Mouse (Mus musculus) gastrocnemius, adult 18-20 months (tissue): Measurements from ENCODE around the gene H2-D1. TPM values are rescaled to one million over a fixed set of nuclear protein-coding genes. Genes with fewer than 3 reads are reported as not detected.
"Not testable (repeated sequence)": the region's sequence is repeated elsewhere in the genome, so short reads cannot be mapped to it uniquely, and the experiment has no call there.

ENCODE experiments used
- DNase-seq: peaks from one replicate; pipeline ENCODE4 v3.0.0; 2021; ENCODE audit warnings: low spot score
- total RNA-seq, 2 experiments: library from RNA; stranded (reverse); gene quantifications; 2 replicates each; pipeline ENCODE4 v1.2.3; 2021

The H2-D1 gene
- total RNA-seq, 2 experiments from 2014 or later = 36.3 to 59.0 TPM

DNA sequence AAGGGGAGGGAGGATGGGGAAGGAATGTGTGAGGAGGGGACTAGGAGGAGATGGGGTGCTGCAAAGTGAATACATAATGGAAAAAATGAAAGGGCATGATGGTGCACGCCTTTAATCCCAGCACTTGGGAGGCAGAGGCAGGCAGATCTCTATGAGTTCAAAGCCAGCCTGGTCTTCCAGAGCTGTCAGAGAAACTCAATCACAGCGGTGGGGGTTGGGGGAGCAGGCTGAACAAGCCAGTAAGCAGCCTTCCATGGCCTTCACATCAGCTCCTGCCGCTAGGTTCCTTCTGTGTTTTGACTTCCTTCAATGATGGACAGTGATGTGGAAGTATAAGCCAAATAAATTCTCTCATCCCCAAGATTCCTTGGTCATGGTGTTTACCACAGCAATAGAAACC, 7.2 kb upstream of the H2-D1 start:
- no peak for DNase-seq

DNA sequence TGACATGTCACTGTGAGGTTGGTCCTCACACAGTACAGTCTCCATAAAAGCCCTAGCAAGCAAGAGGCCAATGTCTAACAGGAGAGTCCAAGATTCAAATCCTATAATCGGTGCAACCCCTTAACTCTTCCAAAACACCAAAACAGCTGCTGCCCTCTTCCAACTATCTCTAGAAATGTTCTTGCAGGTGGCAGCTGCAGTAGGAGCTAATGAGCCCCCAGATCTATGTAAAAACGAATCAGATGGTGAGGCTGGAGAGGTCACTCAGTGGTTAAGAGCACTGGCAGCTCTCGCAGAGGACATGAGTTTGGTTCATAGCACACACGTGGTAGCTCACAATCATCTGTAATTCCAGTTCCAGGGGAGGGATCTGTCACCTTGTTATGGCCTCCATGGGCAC, 6.8 kb upstream of the H2-D1 start:
- DNase-seq = no peak

DNA sequence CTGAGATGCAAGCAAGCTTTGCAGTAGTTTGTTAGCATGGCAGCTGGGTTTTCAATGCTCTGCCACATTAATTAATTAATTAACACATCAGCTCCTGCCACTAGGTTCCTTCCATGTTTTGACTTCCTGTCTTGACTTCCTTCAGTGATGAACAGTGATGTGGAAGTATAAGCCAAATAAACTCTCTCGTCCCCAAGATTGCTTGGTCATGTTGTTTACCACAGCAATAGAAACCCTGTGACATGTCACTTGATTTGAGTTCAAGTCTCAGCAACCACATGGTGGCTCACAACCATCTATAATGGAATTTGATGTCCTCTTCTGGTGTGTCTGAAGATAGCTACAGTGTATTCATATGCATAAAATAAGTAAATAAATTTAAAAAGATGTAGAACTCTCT, 5.2 kb upstream of the H2-D1 start:
- no peak for DNase-seq

DNA sequence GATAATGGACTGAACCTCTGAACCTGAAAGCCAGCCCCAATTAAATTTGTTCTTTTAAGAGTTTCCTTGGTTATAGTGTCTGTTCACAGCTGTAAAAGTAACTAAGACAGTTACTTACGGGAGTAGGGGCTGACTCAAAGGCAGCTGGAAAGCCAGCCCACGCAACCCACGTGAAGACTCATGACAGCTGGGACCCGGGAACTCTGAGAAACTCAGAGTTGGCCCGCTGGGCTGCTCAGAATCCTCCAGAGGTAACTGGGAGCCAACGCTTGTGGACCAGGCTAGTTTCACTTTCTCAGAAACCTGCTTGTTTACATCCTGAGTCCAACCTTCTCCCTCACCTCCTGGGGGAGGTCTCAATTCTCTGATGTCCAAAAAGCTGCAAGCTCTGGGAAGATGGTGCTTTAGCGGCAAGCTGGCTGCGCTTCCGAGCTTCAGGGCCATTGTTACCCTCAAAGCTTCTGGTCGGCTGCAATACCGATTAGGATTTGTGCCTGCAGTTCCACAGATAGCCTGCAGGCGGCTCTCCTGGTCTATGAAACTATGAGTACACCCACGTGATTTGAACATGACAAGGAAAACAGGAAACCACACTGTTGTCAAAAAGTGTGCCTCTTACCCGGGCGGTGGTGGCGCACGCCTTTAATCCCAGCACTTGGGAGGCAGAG, 4.6 kb upstream of the H2-D1 start:
- DNase-seq = peak; percentile 97

DNA sequence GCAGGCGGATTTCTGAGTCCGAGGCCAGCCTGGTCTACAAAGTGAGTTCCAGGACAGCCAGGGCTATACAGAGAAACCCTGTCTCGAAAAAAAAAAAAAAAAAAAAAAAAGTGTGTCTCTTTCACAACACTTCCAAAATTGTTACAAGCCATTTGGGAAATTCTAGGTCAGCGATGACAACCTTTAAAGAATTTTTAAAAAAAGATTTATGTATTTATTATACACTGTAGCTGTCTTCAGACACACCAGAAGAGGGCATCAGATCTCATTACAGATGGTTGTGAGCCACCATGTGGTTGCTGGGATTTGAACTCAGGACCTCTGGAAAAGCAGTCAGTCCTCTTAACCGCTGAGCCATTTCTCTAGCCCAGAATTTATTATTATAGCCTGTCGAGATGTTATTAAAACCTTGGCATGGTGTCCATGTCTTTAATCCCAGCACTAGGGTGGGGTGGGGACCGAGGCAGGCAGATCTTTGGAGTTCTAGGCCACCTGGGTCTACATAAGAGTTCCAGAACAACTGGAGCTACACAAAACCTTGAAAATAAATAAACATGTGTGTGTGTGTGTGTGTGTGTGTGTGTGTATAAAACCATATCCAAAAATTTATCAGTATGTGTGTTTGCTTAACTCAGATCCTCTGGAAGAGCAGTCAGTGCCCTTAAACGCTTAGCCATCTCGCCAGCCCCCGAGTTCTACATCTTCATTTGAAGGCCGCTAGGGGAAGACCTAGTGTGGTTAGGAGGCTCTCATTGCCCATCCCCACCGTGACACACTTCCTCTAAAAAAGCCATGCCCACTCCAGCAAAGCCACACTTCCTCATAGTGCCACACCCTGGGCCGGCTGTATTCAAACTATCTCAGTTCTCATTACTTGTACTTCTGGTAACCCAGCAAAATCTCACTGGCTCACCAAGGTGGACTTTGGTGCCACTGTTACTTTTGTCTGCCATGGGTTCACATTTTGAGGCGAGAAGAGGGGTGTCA, 3.7 kb upstream of the H2-D1 start:
- peak; percentile 56 for DNase-seq

- DNase-seq = no peak
These were observed 2.9 kb upstream of the H2-D1 start for GRCm38 (mm10) chr17:35259621-35260020.

GRCm38 (mm10) chr17:35261651-35262050, 879 bp upstream of the H2-D1 start:
- DNase-seq = no peak

- DNase-seq = no peak
These were observed 973 bp downstream of the H2-D1 start for GRCm38 (mm10) chr17:35263523-35263883.

GRCm38 (mm10) chr17:35267399-35268086, 5.0 kb downstream of the H2-D1 start:
- no peak for DNase-seq

GRCm38 (mm10) chr17:35269653-35270347, 7.3 kb downstream of the H2-D1 start:
- DNase-seq = no peak

- DNase-seq = no peak
These were observed 9.7 kb downstream of the H2-D1 start for GRCm38 (mm10) chr17:35272249-35272648.

GRCm38 (mm10) chr17:35274770-35275169, 12.2 kb downstream of the H2-D1 start:
- DNase-seq = peak; percentile 87

- DNase-seq = no peak
These were observed 13.9 kb downstream of the H2-D1 start for GRCm38 (mm10) chr17:35276304-35276864.

DNA sequence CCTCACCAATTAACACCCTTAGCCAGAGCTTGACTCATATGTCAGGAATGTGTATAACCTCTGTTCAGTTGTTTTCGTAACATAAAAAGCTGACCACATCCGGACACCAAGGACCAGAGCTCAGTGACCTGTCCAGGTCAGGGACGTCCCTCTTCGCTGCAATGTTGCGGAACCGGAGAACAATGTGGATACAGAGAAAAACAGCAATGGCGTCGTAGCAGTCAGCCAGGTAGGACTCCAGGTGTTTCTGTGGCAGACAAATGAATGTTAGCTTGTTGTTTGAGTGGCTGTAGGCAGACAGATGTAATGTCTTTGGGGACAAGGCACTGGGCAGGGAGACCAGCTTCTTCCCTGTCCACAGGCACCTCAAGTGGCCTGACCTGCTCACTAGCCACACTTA, 15.5 kb downstream of the H2-D1 start:
- no peak for DNase-seq

DNA sequence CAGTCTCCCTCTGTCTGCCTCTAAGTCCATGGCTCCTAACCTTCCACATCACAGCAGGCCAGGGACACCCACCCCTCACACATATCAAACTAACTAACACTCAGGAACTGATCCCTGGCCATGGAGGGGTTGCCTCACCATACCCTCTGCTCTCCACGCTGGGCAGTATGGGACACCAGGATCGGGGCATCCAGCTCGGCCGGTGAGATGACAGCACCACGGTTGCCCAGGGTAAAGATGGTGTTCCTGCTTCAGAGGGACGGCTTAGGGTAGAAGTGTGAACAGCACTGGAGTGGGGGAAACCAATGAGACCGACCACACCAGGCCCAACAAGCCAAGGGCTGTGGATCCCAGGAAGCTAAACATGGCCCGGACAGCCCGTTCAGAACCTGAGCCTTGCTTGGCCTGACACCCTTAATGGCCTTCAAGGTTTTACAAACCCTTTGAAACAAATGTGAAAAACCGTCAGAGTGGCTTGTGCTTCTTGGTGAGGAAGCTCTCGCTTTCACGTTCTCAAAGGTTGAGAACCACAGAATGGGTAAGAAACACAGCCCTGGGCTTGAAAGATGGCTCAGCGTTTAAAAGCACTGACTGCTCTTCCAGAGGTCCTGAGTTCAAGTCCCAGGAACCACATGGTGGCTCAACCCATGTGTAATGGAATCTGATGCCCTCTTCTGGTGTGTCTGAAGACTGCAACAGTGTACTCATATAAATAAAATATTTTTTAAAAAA, 16.6 kb downstream of the H2-D1 start:
- no peak for DNase-seq

DNA sequence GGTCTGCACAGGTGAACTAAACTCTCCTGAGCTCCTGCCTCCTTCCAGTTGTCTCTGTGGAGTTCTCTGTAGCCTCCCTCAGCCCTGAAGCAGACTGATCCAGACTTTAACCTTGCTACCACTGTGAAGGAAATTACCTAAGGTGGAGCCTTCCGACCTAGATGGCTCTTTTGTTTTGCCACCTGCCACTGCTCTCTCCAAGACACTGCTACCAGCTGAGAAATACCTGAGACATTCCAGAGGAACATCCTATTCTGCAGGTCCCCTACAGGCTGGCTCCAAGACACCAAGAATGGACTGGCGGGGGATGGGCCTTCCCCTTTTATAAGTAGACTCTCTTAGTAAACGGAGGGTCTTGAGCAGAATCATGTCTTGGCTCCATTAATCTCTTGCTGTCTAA, 17.7 kb downstream of the H2-D1 start:
- no peak for DNase-seq

GRCm38 (mm10) chr17:35285431-35285830, 22.9 kb downstream of the H2-D1 start:
- DNase-seq = no peak

DNA sequence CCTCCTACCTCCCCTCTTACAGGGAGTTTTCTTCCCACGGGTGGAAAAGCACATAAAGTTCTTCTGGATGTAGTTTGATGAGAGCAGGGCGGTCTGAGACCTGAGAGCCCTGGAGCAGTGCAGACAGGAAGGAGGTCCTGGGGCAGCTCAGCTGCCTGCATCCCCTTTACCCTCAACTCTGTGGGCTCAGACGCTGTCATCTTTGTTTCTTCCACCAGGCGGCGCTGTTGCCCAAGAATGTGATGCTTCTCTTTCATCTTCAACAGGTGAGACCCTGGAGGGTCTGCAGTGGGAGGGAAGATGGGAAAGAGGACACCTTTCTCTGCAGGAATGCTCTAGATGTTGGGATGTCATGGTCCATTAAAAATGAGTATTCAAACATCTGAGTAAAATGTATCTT, 33.3 kb downstream of the H2-D1 start:
- DNase-seq = peak; percentile 40

- DNase-seq = not testable (repeated sequence)
These were observed 37.9 kb downstream of the H2-D1 start for GRCm38 (mm10) chr17:35300261-35300945.
